Mouse (Mus musculus): ENCODE results near the gene Cds2. TPM values are rescaled to one million over a fixed set of nuclear protein-coding genes. Genes with fewer than 3 reads are reported as not detected.

The Cds2 gene
- polyA plus RNA-seq, 1 experiment: 21.2 TPM

DNA sequence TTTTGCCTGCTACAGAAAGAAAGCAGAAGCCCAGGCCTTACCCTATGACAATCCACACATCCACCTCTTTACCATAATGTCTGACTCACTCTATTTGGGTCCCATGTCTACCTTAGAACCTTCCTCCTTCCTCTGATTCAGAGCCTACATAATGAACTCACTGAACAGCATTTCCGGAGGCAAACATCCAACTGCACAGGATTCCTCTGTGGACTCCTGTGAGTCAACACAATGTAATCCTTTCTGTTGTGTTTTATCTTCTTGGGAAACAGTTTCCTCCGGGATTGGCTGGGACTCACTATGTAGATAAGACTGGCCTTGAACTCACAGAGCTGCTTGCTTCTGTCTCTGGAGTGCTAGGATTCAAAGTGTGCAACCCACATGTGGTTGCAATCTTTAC, 77.4 kb downstream of the Cds2 start:
- H3K27me3 ChIP-seq (ENCODE audit: control insufficient read depth, insufficient read depth, low read length): 0 out of 2 replicates have a peak, but pooled peaks cover 4% of the 10 kb centered on the region
- no peaks in the 10 kb centered on the region for H3K4me1 ChIP-seq (ENCODE audit: control insufficient read depth, insufficient read depth, insufficient read length, low read length)
- no peaks in the 10 kb centered on the region for H3K36me3 ChIP-seq (ENCODE audit: control insufficient read depth, insufficient read depth, low read length)
- 32% methylated on average over 2 of the region's 2 CpGs for WGBS
- H3K27ac ChIP-seq (ENCODE audit: insufficient read depth, low read depth, low read length): no peak overlapping the region
- TF ChIP-seq CTCF (IDR thresholded peaks at IDR 0.05; ENCODE audit: extremely low read depth, insufficient read length, insufficient replicate concordance, low read depth, low read length) (no peak), POLR2A (IDR thresholded peaks at IDR 0.05; ENCODE audit: low read depth, low read length) (no peak)
- H3K4me3 ChIP-seq (ENCODE audit: low read depth, low read length): no peak overlapping the region

DNA sequence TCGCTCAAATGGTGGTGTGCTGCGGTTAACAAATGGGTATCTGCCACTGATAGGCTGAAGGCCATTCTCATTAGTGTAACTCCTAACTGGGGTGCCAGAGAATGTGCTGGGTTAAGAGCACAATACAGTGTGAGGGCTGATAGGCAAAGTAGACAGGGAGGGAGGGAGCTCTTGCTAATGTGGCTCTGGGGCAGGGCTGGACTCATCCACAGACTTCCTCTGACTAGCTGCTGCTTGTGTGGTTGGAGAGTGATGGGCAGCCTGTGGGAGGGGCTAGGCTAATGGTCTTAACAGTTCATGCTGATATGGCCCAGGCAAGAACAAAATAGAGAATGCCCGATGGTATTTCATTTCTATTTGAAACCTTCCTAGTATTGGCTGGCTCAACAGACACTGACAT, 78.3 kb downstream of the Cds2 start:
- Histone ChIP-seq H3K4me1 (ENCODE audit: control insufficient read depth, insufficient read depth, insufficient read length, low read length) (no peaks in the 10 kb centered on the region), H3K4me3 (ENCODE audit: low read depth, low read length) (no peak overlapping the region), H3K27me3 (ENCODE audit: control insufficient read depth, insufficient read depth, low read length) (0 out of 2 replicates have a peak, but pooled peaks cover 4% of the 10 kb centered on the region), H3K27ac (ENCODE audit: insufficient read depth, low read depth, low read length) (no peak overlapping the region), H3K36me3 (ENCODE audit: control insufficient read depth, insufficient read depth, low read length) (no peaks in the 10 kb centered on the region)
- WGBS: 88% methylated on average over 3 of the region's 3 CpGs
- TF ChIP-seq CTCF (IDR thresholded peaks at IDR 0.05; ENCODE audit: extremely low read depth, insufficient read length, insufficient replicate concordance, low read depth, low read length) (no peak), POLR2A (IDR thresholded peaks at IDR 0.05; ENCODE audit: low read depth, low read length) (no peak)

DNA sequence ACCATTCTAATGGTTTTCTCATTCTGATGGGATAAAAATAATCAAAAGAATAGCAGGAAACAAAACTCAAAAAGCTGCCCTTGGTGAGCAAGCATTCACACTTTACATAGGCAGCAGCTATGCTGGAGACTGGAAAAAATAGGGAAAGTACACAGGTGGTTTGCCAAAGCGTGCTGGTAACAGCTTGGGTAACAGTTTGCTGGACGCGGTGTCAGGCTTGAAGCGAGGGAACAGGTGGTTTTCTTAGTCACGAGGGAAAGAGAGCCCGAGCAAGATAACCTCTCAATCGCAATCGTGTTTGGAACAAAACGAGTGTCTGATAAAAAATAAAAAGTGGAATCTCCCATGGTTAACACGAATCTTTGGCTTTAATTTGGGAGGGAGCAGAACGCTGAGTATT, 80.9 kb downstream of the Cds2 start:
- Histone ChIP-seq H3K27me3 (ENCODE audit: control insufficient read depth, insufficient read depth, low read length) (0 out of 2 replicates have a peak, but pooled peaks cover 4% of the 10 kb centered on the region), H3K27ac (ENCODE audit: insufficient read depth, low read depth, low read length) (no peak overlapping the region), H3K4me1 (ENCODE audit: control insufficient read depth, insufficient read depth, insufficient read length, low read length) (no peaks in the 10 kb centered on the region), H3K4me3 (ENCODE audit: low read depth, low read length) (no peak overlapping the region), H3K36me3 (ENCODE audit: control insufficient read depth, insufficient read depth, low read length) (no peaks in the 10 kb centered on the region)
- WGBS: 82% methylated on average over 11 of the region's 11 CpGs
- no peak for TF ChIP-seq CTCF (IDR thresholded peaks at IDR 0.05; ENCODE audit: extremely low read depth, insufficient read length, insufficient replicate concordance, low read depth, low read length)
- no peak for TF ChIP-seq POLR2A (IDR thresholded peaks at IDR 0.05; ENCODE audit: low read depth, low read length)

Other genes starting within 250 kb of the Cds2 start
- 7.5 and 11.9 TPM in 2 replicates for gene Rassf2, start 232.9 kb upstream of the Cds2 start, polyA plus RNA-seq (2012; rRNA removed)
- 16.9 and 18.5 TPM in 2 replicates for gene Slc23a2, start 118.0 kb upstream of the Cds2 start, polyA plus RNA-seq (2012; rRNA removed)
- 112 and 227 TPM in 2 replicates for gene Tmem230, start 15.3 kb upstream of the Cds2 start, polyA plus RNA-seq (2012; rRNA removed)
- 32.6 and 54.9 TPM in 2 replicates for gene Pcna, start 9.8 kb upstream of the Cds2 start, polyA plus RNA-seq (2012; rRNA removed)
- 0.03 TPM in 1 of 2 replicates, not detected in the other for gene Prokr2, start 122.3 kb downstream of the Cds2 start, polyA plus RNA-seq (2012; rRNA removed)